Mouse (Mus musculus): ENCODE measurements around the gene Abca12. TPM values are rescaled to one million over a fixed set of nuclear protein-coding genes. Genes with fewer than 3 reads are reported as not detected.

The Abca12 gene
- polyA plus RNA-seq, 1 experiment: 0.16 TPM

GRCm38 (mm10) chr1:71239586-71239985 is 175.1 kb downstream of the Abca12 start:
- no peak overlapping the region for H3K4me3 ChIP-seq (ENCODE audit: insufficient read depth, low read length)
- no peak overlapping the region for H3K27ac ChIP-seq (ENCODE audit: insufficient read depth, low read length)
- no peaks in the 10 kb centered on the region for H3K4me1 ChIP-seq (ENCODE audit: control insufficient read depth, insufficient read depth, low read length)
- TF ChIP-seq CTCF (IDR thresholded peaks at IDR 0.05; ENCODE audit: borderline replicate concordance, insufficient read depth, low read length): no peak
- TF ChIP-seq POLR2A (IDR thresholded peaks at IDR 0.05; ENCODE audit: low read depth, low read length): no peak

GRCm38 (mm10) chr1:71235335-71235734 is 179.4 kb downstream of the Abca12 start:
- no peak for TF ChIP-seq CTCF (IDR thresholded peaks at IDR 0.05; ENCODE audit: borderline replicate concordance, insufficient read depth, low read length)
- TF ChIP-seq POLR2A (IDR thresholded peaks at IDR 0.05; ENCODE audit: low read depth, low read length): no peak
- Histone ChIP-seq H3K4me1 (ENCODE audit: control insufficient read depth, insufficient read depth, low read length) (no peaks in the 10 kb centered on the region), H3K4me3 (ENCODE audit: insufficient read depth, low read length) (no peak overlapping the region), H3K27ac (ENCODE audit: insufficient read depth, low read length) (no peak overlapping the region)

GRCm38 (mm10) chr1:71231211-71231610 is 183.5 kb downstream of the Abca12 start:
- TF ChIP-seq POLR2A (IDR thresholded peaks at IDR 0.05; ENCODE audit: low read depth, low read length): no peak
- no peak for TF ChIP-seq CTCF (IDR thresholded peaks at IDR 0.05; ENCODE audit: borderline replicate concordance, insufficient read depth, low read length)
- Histone ChIP-seq H3K27ac (ENCODE audit: insufficient read depth, low read length) (no peak overlapping the region), H3K4me1 (ENCODE audit: control insufficient read depth, insufficient read depth, low read length) (no peaks in the 10 kb centered on the region), H3K4me3 (ENCODE audit: insufficient read depth, low read length) (no peak overlapping the region)

- Histone ChIP-seq H3K4me1 (ENCODE audit: control insufficient read depth, insufficient read depth, low read length) (no peaks in the 10 kb centered on the region), H3K27ac (ENCODE audit: insufficient read depth, low read length) (no peak overlapping the region), H3K4me3 (ENCODE audit: insufficient read depth, low read length) (no peak overlapping the region)
- TF ChIP-seq CTCF (IDR thresholded peaks at IDR 0.05; ENCODE audit: borderline replicate concordance, insufficient read depth, low read length) (no peak), POLR2A (IDR thresholded peaks at IDR 0.05; ENCODE audit: low read depth, low read length) (no peak)
Observed at GRCm38 (mm10) chr1:71203581-71203980, 211.1 kb downstream of the Abca12 start.

GRCm38 (mm10) chr1:71196191-71196590 is 218.5 kb downstream of the Abca12 start:
- Histone ChIP-seq H3K27ac (ENCODE audit: insufficient read depth, low read length) (no peak overlapping the region), H3K4me1 (ENCODE audit: control insufficient read depth, insufficient read depth, low read length) (no peaks in the 10 kb centered on the region), H3K4me3 (ENCODE audit: insufficient read depth, low read length) (no peak overlapping the region)
- TF ChIP-seq POLR2A (IDR thresholded peaks at IDR 0.05; ENCODE audit: low read depth, low read length): no peak
- TF ChIP-seq CTCF (IDR thresholded peaks at IDR 0.05; ENCODE audit: borderline replicate concordance, insufficient read depth, low read length): no peak

GRCm38 (mm10) chr1:71195333-71195732 is 219.4 kb downstream of the Abca12 start:
- H3K4me1 ChIP-seq (ENCODE audit: control insufficient read depth, insufficient read depth, low read length): no peaks in the 10 kb centered on the region
- H3K27ac ChIP-seq (ENCODE audit: insufficient read depth, low read length): no peak overlapping the region
- no peak overlapping the region for H3K4me3 ChIP-seq (ENCODE audit: insufficient read depth, low read length)
- no peak for TF ChIP-seq CTCF (IDR thresholded peaks at IDR 0.05; ENCODE audit: borderline replicate concordance, insufficient read depth, low read length)
- TF ChIP-seq POLR2A (IDR thresholded peaks at IDR 0.05; ENCODE audit: low read depth, low read length): no peak

- no peak for TF ChIP-seq POLR2A (IDR thresholded peaks at IDR 0.05; ENCODE audit: low read depth, low read length)
- TF ChIP-seq CTCF (IDR thresholded peaks at IDR 0.05; ENCODE audit: borderline replicate concordance, insufficient read depth, low read length): no peak
- Histone ChIP-seq H3K27ac (ENCODE audit: insufficient read depth, low read length) (no peak overlapping the region), H3K4me1 (ENCODE audit: control insufficient read depth, insufficient read depth, low read length) (no peaks in the 10 kb centered on the region), H3K4me3 (ENCODE audit: insufficient read depth, low read length) (no peak overlapping the region)
Observed at GRCm38 (mm10) chr1:71193931-71194330, 220.8 kb downstream of the Abca12 start.

Other genes with a start within 250 kb of the Abca12 start
- gene Atic, start 142.2 kb upstream of the Abca12 start, polyA plus RNA-seq (2011; ENCODE audit: insufficient read length, low read depth, missing spikeins): 73.8 and 88.5 TPM in 2 replicates
- 3,197 and 4,910 TPM in 2 replicates for gene Fn1, start 238.3 kb upstream of the Abca12 start, polyA plus RNA-seq (2011; ENCODE audit: insufficient read length, low read depth, missing spikeins)